Mouse (Mus musculus): Measurements from ENCODE around the gene Klk1b11. TPM values are rescaled to one million over a fixed set of nuclear protein-coding genes. Genes with fewer than 3 reads are reported as not detected.

Klk1b11 gene
- polyA plus RNA-seq, 1 experiment from 2014 or later = not detected

- H3K4me2 ChIP-seq = no peak overlapping the region
- no peak overlapping the region for H3K27ac ChIP-seq
- no peaks in the 10 kb centered on the region for H3K36me3 ChIP-seq
- H3K4me3 ChIP-seq = no peak overlapping the region
- 71% methylated on average over 5 of the region's 5 CpGs for WGBS
- no peaks in the 10 kb centered on the region for H3K9me3 ChIP-seq (replicated peaks)
- H3K27me3 ChIP-seq = no peaks in the 10 kb centered on the region
- no peaks in the 10 kb centered on the region for H3K4me1 ChIP-seq (replicated peaks)
- no peak overlapping the region for H3K9ac ChIP-seq
- no peak for ATAC-seq (replicated peaks; ENCODE audit: insufficient number of reproducible peaks, insufficient read depth, low FRiP score, low read depth)
Measured at GRCm38 (mm10) chr7:44015071-44015470, 19.4 kb downstream of the Klk1b11 start.

Other genes starting within 250 kb of the Klk1b11 start
- gene Klk12, start 227.0 kb upstream of the Klk1b11 start, polyA plus RNA-seq (2015; fragmentation: Nextera tagmentation; extraction: Ambion mirVana) = not detected in 2 replicates
- gene Klk11, start 221.3 kb upstream of the Klk1b11 start, polyA plus RNA-seq (2015; fragmentation: Nextera tagmentation; extraction: Ambion mirVana) = 0.11 and 0.20 TPM in 2 replicates
- 0.31 and 1.2 TPM in 2 replicates for gene Klk10, start 214.8 kb upstream of the Klk1b11 start, polyA plus RNA-seq (2015; fragmentation: Nextera tagmentation; extraction: Ambion mirVana)
- not detected in 2 replicates for gene Klk9, start 204.0 kb upstream of the Klk1b11 start, polyA plus RNA-seq (2015; fragmentation: Nextera tagmentation; extraction: Ambion mirVana)
- gene Klk8, start 198.3 kb upstream of the Klk1b11 start, polyA plus RNA-seq (2015; fragmentation: Nextera tagmentation; extraction: Ambion mirVana) = 17.0 and 23.9 TPM in 2 replicates
- 0.08 TPM in 1 of 2 replicates, not detected in the other for gene Klk7, start 184.6 kb upstream of the Klk1b11 start, polyA plus RNA-seq (2015; fragmentation: Nextera tagmentation; extraction: Ambion mirVana)
- not detected in 2 replicates for gene Klk6, start 171.4 kb upstream of the Klk1b11 start, polyA plus RNA-seq (2015; fragmentation: Nextera tagmentation; extraction: Ambion mirVana)
- gene Klk5, start 153.9 kb upstream of the Klk1b11 start, polyA plus RNA-seq (2015; fragmentation: Nextera tagmentation; extraction: Ambion mirVana) = not detected in 2 replicates
- 0.18 TPM in 1 of 2 replicates, not detected in the other for gene Klk4, start 114.7 kb upstream of the Klk1b11 start, polyA plus RNA-seq (2015; fragmentation: Nextera tagmentation; extraction: Ambion mirVana)
- not detected in 2 replicates for gene Klk15, start 62.1 kb upstream of the Klk1b11 start, polyA plus RNA-seq (2015; fragmentation: Nextera tagmentation; extraction: Ambion mirVana)
- not detected in 2 replicates for gene Klk1b8, start 45.2 kb upstream of the Klk1b11 start, polyA plus RNA-seq (2015; fragmentation: Nextera tagmentation; extraction: Ambion mirVana)
- not detected in 2 replicates for gene Klk1b1, start 29.1 kb upstream of the Klk1b11 start, polyA plus RNA-seq (2015; fragmentation: Nextera tagmentation; extraction: Ambion mirVana)
- not detected in 2 replicates for gene Klk1b9, start 19.8 kb upstream of the Klk1b11 start, polyA plus RNA-seq (2015; fragmentation: Nextera tagmentation; extraction: Ambion mirVana)
- not detected in 2 replicates for gene Klk1b26, start 16.3 kb downstream of the Klk1b11 start, polyA plus RNA-seq (2015; fragmentation: Nextera tagmentation; extraction: Ambion mirVana)
- gene Klk1b27, start 56.4 kb downstream of the Klk1b11 start, polyA plus RNA-seq (2015; fragmentation: Nextera tagmentation; extraction: Ambion mirVana) = not detected in 2 replicates
- not detected in 2 replicates for gene Klk1b21, start 106.5 kb downstream of the Klk1b11 start, polyA plus RNA-seq (2015; fragmentation: Nextera tagmentation; extraction: Ambion mirVana)
- gene Klk1b22, start 116.8 kb downstream of the Klk1b11 start, polyA plus RNA-seq (2015; fragmentation: Nextera tagmentation; extraction: Ambion mirVana) = not detected in 2 replicates
- gene Klk1b16, start 140.9 kb downstream of the Klk1b11 start, polyA plus RNA-seq (2015; fragmentation: Nextera tagmentation; extraction: Ambion mirVana) = not detected in 2 replicates
- gene Klk1b24, start 192.4 kb downstream of the Klk1b11 start, polyA plus RNA-seq (2015; fragmentation: Nextera tagmentation; extraction: Ambion mirVana) = not detected in 2 replicates
- gene Klk1b3, start 202.3 kb downstream of the Klk1b11 start, polyA plus RNA-seq (2015; fragmentation: Nextera tagmentation; extraction: Ambion mirVana) = not detected in 2 replicates
- not detected in 2 replicates for gene Klk1b4, start 211.6 kb downstream of the Klk1b11 start, polyA plus RNA-seq (2015; fragmentation: Nextera tagmentation; extraction: Ambion mirVana)
- not detected in 2 replicates for gene Klk1b5, start 220.1 kb downstream of the Klk1b11 start, polyA plus RNA-seq (2015; fragmentation: Nextera tagmentation; extraction: Ambion mirVana)
- 0.13 TPM in 1 of 2 replicates, not detected in the other for gene Klk1, start 229.5 kb downstream of the Klk1b11 start, polyA plus RNA-seq (2015; fragmentation: Nextera tagmentation; extraction: Ambion mirVana)
- 0.09 TPM in 1 of 2 replicates, not detected in the other for gene Gm36864, start 240.3 kb downstream of the Klk1b11 start, polyA plus RNA-seq (2015; fragmentation: Nextera tagmentation; extraction: Ambion mirVana)